Mouse (Mus musculus) C2C12 (cell line): Measurements from ENCODE around the gene Ypel5.

Experiments
- CEBPB ChIP-seq: IDR thresholded peaks from one replicate; pipeline ENCODE4 v1.6.1; 2011; ENCODE audit warnings: low read depth, mild to moderate bottlenecking, control low read depth, moderate library complexity
- CTCF ChIP-seq: IDR thresholded peaks from one replicate; pipeline ENCODE4 v1.5.1; 2011; ENCODE audit not compliant: control insufficient read depth, insufficient read depth, insufficient read length
- MAX ChIP-seq: IDR thresholded peaks from one replicate; pipeline ENCODE4 v1.6.1; 2011; ENCODE audit warnings: mild to moderate bottlenecking, control low read depth
- MYOG ChIP-seq: IDR thresholded peaks from one replicate; pipeline ENCODE4 v1.6.1; 2011; ENCODE audit not compliant: control insufficient read depth, insufficient read length; ENCODE audit errors: extremely low read depth
- USF1 ChIP-seq: IDR thresholded peaks from one replicate; pipeline ENCODE4 v1.6.1; 2011; ENCODE audit warnings: low read depth, mild to moderate bottlenecking, control low read depth, moderate library complexity

DNA sequence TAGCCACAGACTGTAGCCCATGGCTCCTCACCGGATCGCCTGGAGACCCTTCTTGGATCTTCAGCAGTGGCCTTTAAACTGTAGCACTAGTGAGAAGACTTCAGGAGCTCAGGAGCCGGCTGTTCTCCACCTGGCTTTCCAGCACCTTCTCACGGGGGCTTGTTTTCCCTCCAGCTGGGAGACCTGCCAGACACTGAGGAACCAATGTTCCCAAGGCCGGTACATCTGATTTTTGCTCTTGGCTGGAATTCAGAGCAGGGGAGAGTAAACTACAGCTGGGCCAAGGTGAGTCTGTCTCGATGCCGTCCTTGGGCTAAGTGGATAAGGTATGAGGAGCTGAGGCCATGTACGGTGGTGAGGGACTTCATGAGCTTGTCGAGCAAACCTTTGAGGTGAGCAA, 42.7 kb downstream of the Ypel5 start:
- no peak for TF ChIP-seq CTCF
- TF ChIP-seq MYOG = no peak
- no peak for TF ChIP-seq USF1
- TF ChIP-seq CEBPB = no peak
- TF ChIP-seq MAX = no peak
